Mouse (Mus musculus): Measurements from ENCODE around the gene Sntg2.

GRCm38 (mm10) chr12:30246286-30246945 is 126.8 kb downstream of the Sntg2 start:
- no peak for TF ChIP-seq CTCF (conservative IDR thresholded peaks at IDR 0.05; ENCODE audit: insufficient read depth, insufficient read length, low read depth, low read length)
- no peak for TF ChIP-seq POLR2A (IDR thresholded peaks at IDR 0.05; ENCODE audit: low read depth, low read length)
